10 mouse cellular contexts compared by ENCODE assay signal in genomic region chr16:35592274-35593065, GRCm38 (mm10). TPM values are rescaled to one million over a fixed set of nuclear protein-coding genes. Genes with fewer than 3 reads are reported as not detected.
DNase-seq lines count a peak whose midpoint lies in the region; ATAC-seq and TF ChIP-seq lines count a peak whose summit lies in the region.
"Had no signal": no experiment of that assay in that cellular context is flagged by ENCODE, and none has a peak within 500 bp of the region (broad histone marks: within the 10 kb centered on the region; RNA-seq: fewer than 3 reads in every experiment).

No protein-coding gene starts in this region.

- no peak for DNase-seq in kidney, adult 18-20 months
- peak; percentile 56 for DNase-seq in brain, adult 2 months (ENCODE audit: low read depth, low spot score)
- DNase-seq in urinary bladder, adult 2 months (ENCODE audit: low spot score), result no peak
- DNase-seq in left cerebral cortex, adult 2 months (ENCODE audit: extremely low spot score in 1 of 2, low spot score in 2 of 2), result no peak
- no peak for DNase-seq in right cerebral cortex, postnatal 36 days (ENCODE audit: low spot score in 2 of 2)

- H3K4me1 ChIP-seq in kidney, embryonic 16.5 days (ENCODE audit: insufficient read depth, low read length), result peaks cover 38% of the 10 kb centered on the region
- peaks cover 12 to 25% of the 10 kb centered on the region in 2 experiments for H3K4me1 ChIP-seq in heart, embryonic 14.5 days (ENCODE audit: control insufficient read depth in 2 of 2, insufficient read depth in 2 of 2, low read length in 2 of 2)
- H3K4me1 ChIP-seq in lung, embryonic 15.5 days, result peaks cover 38% of the 10 kb centered on the region
- H3K4me1 ChIP-seq: liver, embryonic 15.5 days had no signal

- H3K27ac ChIP-seq in kidney, embryonic 16.5 days (ENCODE audit: low read length), result no peak overlapping the region
- H3K27ac ChIP-seq in heart, embryonic 14.5 days (replicated peaks in 1 of 2; ENCODE audit: control insufficient read depth in 1 of 2, insufficient read depth in 1 of 2, low read depth in 2 of 2, low read length in 2 of 2), result no peak overlapping the region
- H3K27ac ChIP-seq in lung, embryonic 15.5 days, result peak overlapping the region; percentile 76
- no peak overlapping the region for H3K27ac ChIP-seq in left cerebral cortex, adult 2 months
- H3K27ac ChIP-seq: liver, embryonic 15.5 days had no signal

- no peak for TF ChIP-seq CTCF in left cerebral cortex, adult 2 months (IDR thresholded peaks at IDR 0.05)

- no peaks in the 10 kb centered on the region for H3K27me3 ChIP-seq in kidney, embryonic 16.5 days (ENCODE audit: insufficient read depth, low read length)
- peaks cover 27% of the 10 kb centered on the region for H3K27me3 ChIP-seq in heart, embryonic 14.5 days (ENCODE audit: control insufficient read depth, insufficient read depth, low read length)
- H3K27me3 ChIP-seq in lung, embryonic 15.5 days, result no peaks in the 10 kb centered on the region

- WGBS in kidney, embryonic 16.5 days, result 29% methylated on average over 5 of the region's 5 CpGs
- 31% methylated on average over 5 of the region's 5 CpGs for WGBS in heart, embryonic 14.5 days
- WGBS in lung, embryonic 15.5 days, result 11% methylated on average over 5 of the region's 5 CpGs

- intact Hi-C loops in left cerebral cortex, adult 2 months (cut with DNase I), result no loop called here

- H3K9ac ChIP-seq in kidney, embryonic 16.5 days (replicated peaks; ENCODE audit: low read length), result no peak overlapping the region
- no peak overlapping the region for H3K9ac ChIP-seq in heart, embryonic 14.5 days (ENCODE audit: low read length)
- no peak overlapping the region for H3K9ac ChIP-seq in lung, embryonic 15.5 days
- H3K9ac ChIP-seq: liver, embryonic 15.5 days had no signal

- 0 out of 2 replicates have a peak, but pooled peaks have one; percentile 17 for ATAC-seq in kidney, embryonic 16.5 days (ENCODE audit: low FRiP score, low TSS enrichment)
- peak; percentile 38; the same call in 1 of the 2 replicates for ATAC-seq in heart, embryonic 14.5 days (ENCODE audit: insufficient number of reproducible peaks, insufficient read depth, low FRiP score, low read depth)
- peak; percentile 81 for ATAC-seq in lung, embryonic 15.5 days (ENCODE audit: borderline replicate concordance, extremely low read depth, low FRiP score, low TSS enrichment)

- no peak overlapping the region for H3K4me2 ChIP-seq in kidney, embryonic 16.5 days (replicated peaks; ENCODE audit: low read depth, low read length)
- no peak overlapping the region for H3K4me2 ChIP-seq in heart, embryonic 14.5 days (ENCODE audit: low read length)
- no peak overlapping the region; the same call in 1 of the 2 replicates for H3K4me2 ChIP-seq in lung, embryonic 15.5 days
- H3K4me2 ChIP-seq: liver, embryonic 15.5 days had no signal

- H3K4me3 ChIP-seq in kidney, embryonic 16.5 days (ENCODE audit: low read length), result no peak overlapping the region
- no peak overlapping the region for H3K4me3 ChIP-seq in heart, embryonic 14.5 days (ENCODE audit: control insufficient read depth in 1 of 2, insufficient read depth in 1 of 2, low read depth in 1 of 2, low read length in 2 of 2)
- H3K4me3 ChIP-seq in lung, embryonic 15.5 days, result no peak overlapping the region
- H3K4me3 ChIP-seq in left cerebral cortex, adult 2 months, result no peak overlapping the region
- H3K4me3 ChIP-seq: liver, embryonic 15.5 days had no signal

- H3K36me3 ChIP-seq in kidney, embryonic 16.5 days (ENCODE audit: insufficient read depth, low read length), result no peaks in the 10 kb centered on the region
- H3K36me3 ChIP-seq in heart, embryonic 14.5 days (ENCODE audit: control insufficient read depth, insufficient read depth, low read length), result no peaks in the 10 kb centered on the region
- H3K36me3 ChIP-seq in lung, embryonic 15.5 days, result no peaks in the 10 kb centered on the region
- H3K36me3 ChIP-seq: G1E; liver, embryonic 15.5 days had no signal

- H3K9me3 ChIP-seq in kidney, embryonic 16.5 days (ENCODE audit: low read length), result no peaks in the 10 kb centered on the region
- H3K9me3 ChIP-seq in heart, embryonic 14.5 days (ENCODE audit: control insufficient read depth, low read length), result 0 out of 2 replicates have a peak, but pooled peaks cover 4% of the 10 kb centered on the region
- 0 out of 2 replicates have a peak, but pooled peaks cover 3% of the 10 kb centered on the region for H3K9me3 ChIP-seq in lung, embryonic 15.5 days
- H3K9me3 ChIP-seq: liver, embryonic 15.5 days had no signal

RNA-seq across cellular contexts. Expression of gene Sema5b, which starts 51.5 kb away (rescaled TPM):
- 6.4 and 7.3 TPM in 2 replicates for polyA plus RNA-seq in kidney, embryonic 16.5 days (2015; fragmentation: Nextera tagmentation; extraction: Ambion mirVana)
- 1.1 and 1.9 TPM in 2 replicates for polyA plus RNA-seq in heart, embryonic 14.5 days (2014; fragmentation: Nextera tagmentation; extraction: Ambion mirVana)
- polyA plus RNA-seq in lung, embryonic 15.5 days (2015; fragmentation: Nextera tagmentation; extraction: Ambion mirVana), result 3.2 and 4.5 TPM in 2 replicates
- polyA plus RNA-seq in urinary bladder, adult 2 months (2012; rRNA removed), result 0.59 and 1.9 TPM in 2 replicates
- 10 to 100 TPM; 13.2 to 17.5 TPM for total RNA-seq in left cerebral cortex, adult 2 months (2021)
- polyA plus RNA-seq: G1E had no signal

Comparison
In these comparisons a context has a peak if more than half of its experiments do, and no peak if none do; other contexts are left out.
1. ATAC-seq: peak in every context shown above with its lines; median percentile 81 in lung, embryonic 15.5 days; 38 in heart, embryonic 14.5 days; 17 in kidney, embryonic 16.5 days.